Mouse (Mus musculus): ENCODE data around the gene Lefty2.
"Not testable (repeated sequence)": the region's sequence is repeated elsewhere in the genome, so short reads cannot be mapped to it uniquely, and the experiment has no call there.

Lefty2 gene

GRCm38 (mm10) chr1:180894088-180894987, 1.4 kb downstream of the Lefty2 start:
- DNase-seq (ENCODE audit: low read depth, low spot score) = not testable (repeated sequence)

GRCm38 (mm10) chr1:180901107-180901506, 8.2 kb downstream of the Lefty2 start:
- DNase-seq (ENCODE audit: low read depth, low spot score) = peak; percentile 30

- no peak for DNase-seq (ENCODE audit: low read depth, low spot score)
These were observed 10.0 kb downstream of the Lefty2 start for GRCm38 (mm10) chr1:180902915-180903314.

- DNase-seq (ENCODE audit: low read depth, low spot score) = no peak
These were observed 10.7 kb downstream of the Lefty2 start for GRCm38 (mm10) chr1:180903666-180904038.

GRCm38 (mm10) chr1:180904039-180904814, 11.3 kb downstream of the Lefty2 start, which contains the start of gene Pycr2:
Gene Pycr2 (plus strand): TSS chr1:180904293.
- peak; percentile 83 for DNase-seq (ENCODE audit: low read depth, low spot score)

GRCm38 (mm10) chr1:180904815-180905080, 11.8 kb downstream of the Lefty2 start:
- DNase-seq (ENCODE audit: low read depth, low spot score) = no peak

GRCm38 (mm10) chr1:180905307-180905706, 12.4 kb downstream of the Lefty2 start:
- DNase-seq (ENCODE audit: low read depth, low spot score) = no peak

GRCm38 (mm10) chr1:180905876-180906275, 13.0 kb downstream of the Lefty2 start:
- no peak for DNase-seq (ENCODE audit: low read depth, low spot score)

- DNase-seq (ENCODE audit: low read depth, low spot score) = no peak
These were observed 13.7 kb downstream of the Lefty2 start for GRCm38 (mm10) chr1:180906461-180907147.

- DNase-seq (ENCODE audit: low read depth, low spot score) = no peak
These were observed 18.2 kb downstream of the Lefty2 start for GRCm38 (mm10) chr1:180911138-180911537.

GRCm38 (mm10) chr1:180911653-180912287, 18.9 kb downstream of the Lefty2 start:
- DNase-seq (ENCODE audit: low read depth, low spot score) = no peak

- no peak for DNase-seq (ENCODE audit: low read depth, low spot score)
These were observed 19.9 kb downstream of the Lefty2 start for GRCm38 (mm10) chr1:180912792-180913191.

- DNase-seq (ENCODE audit: low read depth, low spot score) = no peak
These were observed 20.9 kb downstream of the Lefty2 start for GRCm38 (mm10) chr1:180913797-180914196.

GRCm38 (mm10) chr1:180916425-180916824, 23.5 kb downstream of the Lefty2 start:
- no peak for DNase-seq (ENCODE audit: low read depth, low spot score)

- DNase-seq (ENCODE audit: low read depth, low spot score) = no peak
These were observed 24.1 kb downstream of the Lefty2 start for GRCm38 (mm10) chr1:180917053-180917452.

GRCm38 (mm10) chr1:180919686-180920085, 26.8 kb downstream of the Lefty2 start:
- no peak for DNase-seq (ENCODE audit: low read depth, low spot score)

- DNase-seq (ENCODE audit: low read depth, low spot score) = no peak
These were observed 29.6 kb downstream of the Lefty2 start for GRCm38 (mm10) chr1:180922273-180923048.

- DNase-seq (ENCODE audit: low read depth, low spot score) = no peak
These were observed 31.8 kb downstream of the Lefty2 start for GRCm38 (mm10) chr1:180924737-180925136.

- no peak for DNase-seq (ENCODE audit: low read depth, low spot score)
These were observed 33.4 kb downstream of the Lefty2 start for GRCm38 (mm10) chr1:180926286-180926685.

GRCm38 (mm10) chr1:180929599-180929998, 36.7 kb downstream of the Lefty2 start:
- DNase-seq (ENCODE audit: low read depth, low spot score) = no peak

GRCm38 (mm10) chr1:180931106-180931505, 38.2 kb downstream of the Lefty2 start:
- no peak for DNase-seq (ENCODE audit: low read depth, low spot score)

Measured in retina, adult 2 months (tissue).